Mouse (Mus musculus): Measurements from ENCODE around the gene Fosl1. TPM values are rescaled to one million over a fixed set of nuclear protein-coding genes. Genes with fewer than 3 reads are reported as not detected.
A peak's percentile ranks its signal among the peaks of the same experiment; 100 is the strongest.

Gene Fosl1
- polyA plus RNA-seq, 1 experiment from 2014 or later: 0.59 TPM

GRCm38 (mm10) chr19:5414534-5414957 lies 32.8 kb upstream of the Fosl1 start:
- H3K9ac ChIP-seq: no peak overlapping the region
- H3K4me2 ChIP-seq: no peak overlapping the region
- 77% methylated on average over 2 of the region's 2 CpGs for WGBS

GRCm38 (mm10) chr19:5418750-5419466 lies 28.4 kb upstream of the Fosl1 start:
- Histone ChIP-seq H3K9ac (no peak overlapping the region), H3K27me3 (no peaks in the 10 kb centered on the region), H3K4me3 (no peak overlapping the region), H3K4me2 (no peak overlapping the region), H3K9me3 (no peaks in the 10 kb centered on the region), H3K4me1 (replicated peaks) (peaks cover 19% of the 10 kb centered on the region), H3K36me3 (peaks cover 38% of the 10 kb centered on the region), H3K27ac (replicated peaks) (no peak overlapping the region)
- 92% methylated on average over 8 of the region's 8 CpGs for WGBS
- no peak for ATAC-seq (ENCODE audit: low read depth)

More at GRCm38 (mm10) chr19:5414534-5414957, 32.8 kb upstream of the Fosl1 start:
- no peak for ATAC-seq (ENCODE audit: low read depth)
- Histone ChIP-seq H3K4me3 (no peak overlapping the region), H3K9me3 (no peaks in the 10 kb centered on the region), H3K27me3 (no peaks in the 10 kb centered on the region), H3K27ac (replicated peaks) (no peak overlapping the region), H3K4me1 (replicated peaks) (no peaks in the 10 kb centered on the region), H3K36me3 (peaks cover 2% of the 10 kb centered on the region)

GRCm38 (mm10) chr19:5419630-5420029 lies 27.7 kb upstream of the Fosl1 start:
- H3K27ac ChIP-seq (replicated peaks): no peak overlapping the region
- WGBS: 90% methylated on average over 9 of the region's 9 CpGs
- peaks cover 23% of the 10 kb centered on the region for H3K4me1 ChIP-seq (replicated peaks)
- no peak for ATAC-seq (ENCODE audit: low read depth)
- peaks cover 38% of the 10 kb centered on the region for H3K36me3 ChIP-seq
- H3K4me3 ChIP-seq: no peak overlapping the region
- H3K9me3 ChIP-seq: no peaks in the 10 kb centered on the region
- no peaks in the 10 kb centered on the region for H3K27me3 ChIP-seq
- no peak overlapping the region for H3K4me2 ChIP-seq
- H3K9ac ChIP-seq: no peak overlapping the region

DNA sequence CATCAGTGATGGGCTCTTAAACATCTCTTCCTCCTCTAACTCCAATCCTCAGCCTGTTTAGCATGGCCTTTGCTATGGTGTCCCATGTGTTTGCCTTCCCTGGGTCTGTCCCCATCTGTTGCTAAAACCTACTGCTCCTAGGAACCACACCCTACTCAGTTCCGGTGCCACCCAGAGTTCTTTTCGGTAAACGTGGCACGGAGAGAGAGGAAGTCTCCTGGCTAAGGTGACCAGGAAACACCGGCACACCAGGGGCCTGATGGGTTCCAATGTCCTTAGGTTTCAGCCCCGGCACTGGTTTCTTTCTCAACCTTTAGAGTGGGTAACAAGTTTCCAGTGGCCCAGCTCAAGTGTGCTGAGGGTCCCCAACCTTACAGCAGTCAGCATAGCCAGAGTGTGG lies 26.8 kb upstream of the Fosl1 start:
- Histone ChIP-seq H3K4me2 (no peak overlapping the region), H3K9me3 (no peaks in the 10 kb centered on the region), H3K4me1 (replicated peaks) (peaks cover 24% of the 10 kb centered on the region), H3K27ac (replicated peaks) (no peak overlapping the region), H3K4me3 (no peak overlapping the region), H3K9ac (no peak overlapping the region), H3K36me3 (peaks cover 38% of the 10 kb centered on the region), H3K27me3 (no peaks in the 10 kb centered on the region)
- no peak for ATAC-seq (ENCODE audit: low read depth)
- WGBS: 96% methylated on average over 6 of the region's 6 CpGs

- Histone ChIP-seq H3K9me3 (no peaks in the 10 kb centered on the region), H3K27ac (replicated peaks) (no peak overlapping the region), H3K36me3 (peaks cover 47% of the 10 kb centered on the region), H3K9ac (no peak overlapping the region), H3K4me2 (no peak overlapping the region), H3K4me3 (no peak overlapping the region), H3K27me3 (no peaks in the 10 kb centered on the region), H3K4me1 (replicated peaks) (peaks cover 36% of the 10 kb centered on the region)
- ATAC-seq (ENCODE audit: low read depth): no peak
- WGBS: 91% methylated on average over 5 of the region's 5 CpGs
Observed at GRCm38 (mm10) chr19:5421784-5422183, 25.6 kb upstream of the Fosl1 start.

GRCm38 (mm10) chr19:5422267-5422666 lies 25.1 kb upstream of the Fosl1 start:
- Histone ChIP-seq H3K36me3 (peaks cover 52% of the 10 kb centered on the region), H3K4me3 (no peak overlapping the region), H3K27me3 (no peaks in the 10 kb centered on the region), H3K4me2 (no peak overlapping the region), H3K9ac (peak overlapping the region; percentile 38; the same call in 1 of the 2 replicates), H3K27ac (replicated peaks) (no peak overlapping the region), H3K9me3 (no peaks in the 10 kb centered on the region), H3K4me1 (replicated peaks) (peaks cover 41% of the 10 kb centered on the region)
- WGBS: 88% methylated on average over 10 of the region's 10 CpGs
- ATAC-seq (ENCODE audit: low read depth): no peak

DNA sequence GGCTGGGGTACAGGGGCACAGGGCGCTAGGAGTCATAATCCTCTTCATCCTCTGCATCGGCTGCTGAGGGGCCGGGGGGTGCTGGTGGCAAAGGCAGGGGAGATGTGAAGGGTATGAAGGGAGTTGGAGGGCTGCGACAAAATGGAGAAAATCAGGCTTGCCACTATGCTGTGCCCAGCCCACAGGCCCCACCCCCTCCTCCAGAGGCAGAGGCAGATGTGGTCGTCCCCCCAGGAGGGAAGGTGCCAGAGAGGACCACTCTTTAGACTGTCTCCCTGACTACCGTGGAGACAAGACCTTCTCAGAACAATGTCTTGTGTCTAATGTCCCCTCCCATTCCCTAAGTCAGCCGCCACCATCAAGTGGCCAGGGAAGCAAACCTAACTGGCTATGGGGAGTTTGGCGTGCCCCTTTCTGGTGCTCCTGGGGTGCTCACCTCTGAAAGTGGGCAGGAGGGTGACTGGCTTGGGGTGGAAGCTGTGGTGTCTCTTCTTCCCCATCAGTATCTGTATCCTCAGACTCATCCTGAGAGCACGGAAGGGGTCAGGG lies 24.4 kb upstream of the Fosl1 start:
- Histone ChIP-seq H3K9me3 (no peaks in the 10 kb centered on the region), H3K4me3 (peak overlapping the region; percentile 88), H3K4me1 (replicated peaks) (peaks cover 45% of the 10 kb centered on the region), H3K27ac (replicated peaks) (no peak overlapping the region), H3K36me3 (peaks cover 57% of the 10 kb centered on the region), H3K4me2 (peak overlapping the region; percentile 94), H3K27me3 (no peaks in the 10 kb centered on the region), H3K9ac (peak overlapping the region; percentile 92)
- no peak for ATAC-seq (ENCODE audit: low read depth)
- WGBS: 77% methylated on average over 9 of the region's 9 CpGs

DNA sequence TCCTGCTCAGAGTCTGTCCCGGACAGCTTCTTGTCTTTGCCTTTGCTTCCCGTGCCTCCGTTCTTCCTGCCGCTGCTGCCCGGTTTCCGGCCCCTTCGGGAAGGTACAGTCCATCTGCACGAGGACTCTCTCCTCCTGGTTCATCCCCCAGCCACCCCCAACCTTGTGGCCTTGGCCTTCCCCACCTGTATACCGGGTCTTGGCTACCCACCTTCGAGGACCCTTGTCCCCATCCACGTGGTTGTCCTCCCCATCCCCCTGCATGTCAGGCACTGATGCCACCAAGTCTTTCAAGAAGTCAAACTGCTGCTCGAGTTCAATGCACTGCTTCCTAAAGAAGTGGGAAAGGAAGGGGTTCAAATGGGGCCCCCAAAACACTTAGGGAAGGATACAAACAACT lies 23.8 kb upstream of the Fosl1 start:
- no peak for ATAC-seq (ENCODE audit: low read depth)

GRCm38 (mm10) chr19:5424092-5424781 lies 23.1 kb upstream of the Fosl1 start:
- Histone ChIP-seq H3K4me3 (peak overlapping the region; percentile 88), H3K27me3 (no peaks in the 10 kb centered on the region), H3K9ac (peak overlapping the region; percentile 92), H3K4me1 (replicated peaks) (peaks cover 49% of the 10 kb centered on the region), H3K36me3 (peaks cover 61% of the 10 kb centered on the region), H3K9me3 (no peaks in the 10 kb centered on the region), H3K4me2 (peak overlapping the region; percentile 94), H3K27ac (replicated peaks) (peak overlapping the region; percentile 95)
- peak; percentile 66 for ATAC-seq (ENCODE audit: low read depth)
- under 1% methylated on average over 42 of the region's 48 CpGs for WGBS

More for the DNA sequence above, 23.8 kb upstream of the Fosl1 start:
- 69% methylated on average over 12 of the region's 12 CpGs for WGBS
- peak overlapping the region; percentile 88 for H3K4me3 ChIP-seq
- no peaks in the 10 kb centered on the region for H3K27me3 ChIP-seq
- peak overlapping the region; percentile 92 for H3K9ac ChIP-seq
- peaks cover 58% of the 10 kb centered on the region for H3K36me3 ChIP-seq
- H3K4me2 ChIP-seq: peak overlapping the region; percentile 94
- H3K27ac ChIP-seq (replicated peaks): peak overlapping the region; percentile 95; the same call in 1 of the 2 replicates
- peaks cover 49% of the 10 kb centered on the region for H3K4me1 ChIP-seq (replicated peaks)
- H3K9me3 ChIP-seq: no peaks in the 10 kb centered on the region

DNA sequence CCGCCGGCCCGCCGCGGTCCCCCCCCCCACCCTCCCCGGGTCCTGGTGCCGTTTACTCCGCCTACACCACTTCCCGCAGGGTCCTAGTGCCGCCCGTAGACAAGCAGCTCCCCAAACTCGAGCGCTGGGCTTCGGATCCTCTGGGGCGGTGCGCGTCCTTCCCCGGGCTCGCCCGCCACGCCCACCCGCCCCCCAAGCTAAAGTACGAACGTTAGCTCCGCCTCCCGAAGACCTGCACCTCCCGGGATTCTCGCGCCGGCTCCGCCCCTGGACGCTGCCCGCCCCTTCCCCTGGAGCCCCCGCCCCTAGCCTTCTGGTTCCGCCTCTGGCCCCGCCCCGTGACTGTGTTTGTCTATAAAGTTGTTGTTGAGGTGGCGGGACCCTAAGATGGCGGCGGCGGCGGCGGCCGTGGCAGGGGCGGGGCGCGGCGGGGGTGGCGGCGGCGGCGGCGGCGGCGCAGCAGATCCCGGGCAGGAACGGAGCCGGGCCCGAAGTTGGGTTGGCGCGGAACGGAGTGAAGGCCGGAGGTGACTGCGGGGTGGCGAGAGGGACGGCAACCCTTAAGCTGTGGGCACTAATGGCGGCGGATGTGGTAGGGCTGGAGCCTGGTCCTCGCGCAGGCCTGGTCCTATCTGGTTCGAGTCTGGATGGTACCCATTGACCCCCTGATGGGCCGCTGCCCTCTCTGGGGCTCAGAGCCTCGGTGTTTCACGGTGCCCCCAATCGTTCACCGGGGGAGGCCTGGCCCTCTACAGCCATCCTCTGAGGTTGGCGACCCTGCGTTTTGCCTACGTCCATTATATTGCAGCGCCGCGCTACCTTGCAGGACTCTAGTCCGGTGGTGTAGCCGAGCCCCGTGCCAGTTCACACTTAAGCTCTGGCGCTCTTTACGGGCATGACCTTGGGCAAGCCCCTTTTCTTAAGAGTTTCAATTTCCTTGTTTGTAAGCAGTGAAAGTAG lies 22.3 kb upstream of the Fosl1 start, which contains the start of the genes Drap1 and AI837181:
TSS of gene Drap1 (minus strand) at position 198 of the 960 bp plus-strand sequence.
TSS of gene AI837181 (plus strand) at position 363 of the 960 bp plus-strand sequence.
- Histone ChIP-seq H3K9me3 (no peaks in the 10 kb centered on the region), H3K4me2 (peak within 1 kb of the TSS; percentile 94), H3K36me3 (peaks cover 56% of the 10 kb centered on the region), H3K27ac (replicated peaks) (peak within 1 kb of the TSS; percentile 95), H3K4me3 (peak within 1 kb of the TSS; percentile 88), H3K27me3 (no peaks in the 10 kb centered on the region), H3K4me1 (replicated peaks) (peaks cover 49% of the 10 kb centered on the region), H3K9ac (peak within 1 kb of the TSS; percentile 92)
- WGBS: 0% methylated on average over 76 of the region's 87 CpGs
- ATAC-seq (ENCODE audit: low read depth): peak; percentile 93

DNA sequence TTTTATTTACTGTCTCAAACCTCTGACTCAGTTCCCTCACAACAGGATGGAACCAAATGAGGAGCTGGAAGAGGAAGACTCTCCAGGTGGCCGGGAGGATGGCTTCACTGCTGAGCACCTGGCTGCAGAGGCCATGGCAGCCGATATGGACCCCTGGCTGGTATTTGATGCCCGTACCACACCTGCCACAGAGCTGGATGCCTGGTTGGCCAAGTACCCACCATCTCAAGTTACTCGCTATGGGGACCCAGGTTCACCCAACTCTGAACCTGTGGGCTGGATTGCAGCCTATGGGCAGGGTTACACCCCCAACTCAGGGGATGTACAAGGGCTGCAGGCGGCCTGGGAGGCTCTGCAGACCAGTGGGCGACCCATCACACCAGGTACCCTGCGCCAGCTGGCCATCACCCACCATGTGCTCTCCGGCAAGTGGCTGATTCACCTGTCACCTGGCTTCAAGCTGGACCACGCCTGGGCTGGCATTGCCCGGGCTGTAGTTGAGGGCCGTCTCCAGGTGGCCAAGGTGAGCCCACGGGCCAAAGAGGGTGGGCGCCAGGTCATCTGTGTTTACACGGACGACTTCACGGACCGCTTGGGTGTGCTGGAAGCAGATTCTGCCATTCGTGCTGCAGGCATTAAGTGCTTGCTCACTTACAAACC lies 21.3 kb upstream of the Fosl1 start:
- H3K36me3 ChIP-seq: peaks cover 46% of the 10 kb centered on the region
- H3K27ac ChIP-seq (replicated peaks): peak overlapping the region; percentile 90
- 92% methylated on average over 18 of the region's 18 CpGs for WGBS
- no peaks in the 10 kb centered on the region for H3K9me3 ChIP-seq
- no peaks in the 10 kb centered on the region for H3K27me3 ChIP-seq
- peak overlapping the region; percentile 94 for H3K4me2 ChIP-seq
- ATAC-seq (ENCODE audit: low read depth): no peak
- peak overlapping the region; percentile 92 for H3K9ac ChIP-seq
- H3K4me1 ChIP-seq (replicated peaks): peaks cover 49% of the 10 kb centered on the region
- H3K4me3 ChIP-seq: peak overlapping the region; percentile 88

Measured in neural tube, embryonic 13.5 days (tissue).